Mouse (Mus musculus): ENCODE data around the gene Zdhhc12. TPM values are rescaled to one million over a fixed set of nuclear protein-coding genes. Genes with fewer than 3 reads are reported as not detected.
A peak's percentile ranks its signal among the peaks of the same experiment; 100 is the strongest.

Gene Zdhhc12
- polyA plus RNA-seq, 1 experiment from 2014 or later, result 36.3 TPM

DNA sequence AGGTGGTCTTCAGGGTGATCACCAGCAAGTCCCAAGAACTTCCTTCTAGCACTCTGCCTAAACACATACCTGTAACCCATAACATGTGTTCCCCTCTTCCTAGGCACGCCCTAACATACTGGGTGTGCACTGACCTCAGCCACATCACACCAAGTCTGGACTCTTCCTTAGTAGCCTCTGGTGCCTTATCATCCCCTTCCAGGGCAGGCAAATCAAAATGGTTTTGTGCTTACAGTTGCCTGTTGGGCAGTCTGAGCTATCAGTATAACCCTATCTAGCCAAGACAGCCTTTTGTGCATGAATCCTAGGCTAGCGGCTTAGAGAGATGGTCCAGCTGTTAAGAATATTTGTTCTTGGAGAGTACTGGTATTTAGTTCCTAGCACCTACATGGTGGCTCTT lies 18.1 kb upstream of the Zdhhc12 start:
- Histone ChIP-seq H3K36me3 (ENCODE audit: control insufficient read depth, insufficient read depth, low read length) (peaks cover 40% of the 10 kb centered on the region), H3K9ac (ENCODE audit: low read depth, low read length) (no peak overlapping the region), H3K4me3 (ENCODE audit: low read length) (no peak overlapping the region), H3K4me1 (ENCODE audit: control insufficient read depth, insufficient read depth, low read length) (no peaks in the 10 kb centered on the region), H3K4me2 (replicated peaks; ENCODE audit: low read depth, low read length) (no peak overlapping the region), H3K9me3 (ENCODE audit: control insufficient read depth, low read length) (no peaks in the 10 kb centered on the region), H3K27me3 (ENCODE audit: control insufficient read depth, insufficient read depth, low read length) (no peaks in the 10 kb centered on the region), H3K27ac (ENCODE audit: low read depth, low read length) (no peak overlapping the region)
- whole genome bisulfite sequencing, result 88% methylated on average over 2 of the region's 2 CpGs
- no peak for ATAC-seq (ENCODE audit: low FRiP score, low TSS enrichment)

DNA sequence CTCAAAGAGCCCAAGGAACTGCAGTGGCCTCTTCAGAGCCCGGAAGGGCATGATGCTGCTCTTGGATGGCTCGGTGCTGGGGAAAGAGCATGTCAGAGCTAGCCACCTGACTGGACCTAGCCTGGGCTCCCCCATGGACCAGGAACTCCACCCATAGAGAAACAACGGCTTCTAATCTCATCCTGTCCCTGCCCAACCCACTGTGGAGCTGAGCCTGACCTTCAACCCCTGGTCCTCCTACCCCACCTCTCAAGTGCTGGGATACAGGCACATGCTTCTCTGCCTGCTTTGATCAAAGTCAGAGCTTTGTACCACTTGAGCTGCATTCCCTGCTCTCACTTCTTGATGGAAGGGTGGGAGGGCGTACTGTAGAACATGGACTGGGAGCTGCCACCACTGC lies 14.8 kb upstream of the Zdhhc12 start:
- no peak for ATAC-seq (ENCODE audit: low FRiP score, low TSS enrichment)
- H3K27me3 ChIP-seq (ENCODE audit: control insufficient read depth, insufficient read depth, low read length), result no peaks in the 10 kb centered on the region
- no peak overlapping the region for H3K27ac ChIP-seq (ENCODE audit: low read depth, low read length)
- 91% methylated on average over 4 of the region's 4 CpGs for WGBS
- no peak overlapping the region for H3K4me2 ChIP-seq (replicated peaks; ENCODE audit: low read depth, low read length)
- peaks cover 49% of the 10 kb centered on the region for H3K36me3 ChIP-seq (ENCODE audit: control insufficient read depth, insufficient read depth, low read length)
- no peak overlapping the region for H3K9ac ChIP-seq (ENCODE audit: low read depth, low read length)
- H3K4me1 ChIP-seq (ENCODE audit: control insufficient read depth, insufficient read depth, low read length), result no peaks in the 10 kb centered on the region
- no peaks in the 10 kb centered on the region for H3K9me3 ChIP-seq (ENCODE audit: control insufficient read depth, low read length)
- H3K4me3 ChIP-seq (ENCODE audit: low read length), result no peak overlapping the region

DNA sequence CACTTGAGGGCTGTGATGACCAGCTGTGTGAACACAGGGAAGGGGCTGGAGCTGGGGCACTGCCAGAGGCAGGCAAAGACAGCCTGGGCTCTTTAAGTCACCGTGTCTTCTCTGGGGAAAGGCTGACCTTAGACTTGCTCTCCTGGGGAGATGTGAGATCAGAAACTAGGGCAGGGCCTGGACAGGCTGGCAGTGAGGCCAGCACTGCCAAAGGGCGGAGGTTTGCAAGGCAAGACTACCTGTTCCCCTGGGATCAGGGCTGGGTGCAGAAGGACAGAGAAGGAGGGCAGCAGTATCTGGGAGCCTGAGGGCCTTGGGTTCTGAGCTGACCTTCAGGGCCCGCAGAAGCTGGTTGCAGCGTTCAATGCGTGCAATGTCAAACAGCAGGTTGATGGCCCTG lies 14.2 kb upstream of the Zdhhc12 start:
- Histone ChIP-seq H3K4me1 (ENCODE audit: control insufficient read depth, insufficient read depth, low read length) (no peaks in the 10 kb centered on the region), H3K27me3 (ENCODE audit: control insufficient read depth, insufficient read depth, low read length) (no peaks in the 10 kb centered on the region), H3K4me2 (replicated peaks; ENCODE audit: low read depth, low read length) (no peak overlapping the region), H3K9me3 (ENCODE audit: control insufficient read depth, low read length) (no peaks in the 10 kb centered on the region), H3K9ac (ENCODE audit: low read depth, low read length) (no peak overlapping the region), H3K36me3 (ENCODE audit: control insufficient read depth, insufficient read depth, low read length) (peaks cover 52% of the 10 kb centered on the region), H3K4me3 (ENCODE audit: low read length) (no peak overlapping the region), H3K27ac (ENCODE audit: low read depth, low read length) (no peak overlapping the region)
- 97% methylated on average over 5 of the region's 5 CpGs for WGBS
- ATAC-seq (ENCODE audit: low FRiP score, low TSS enrichment), result no peak

DNA sequence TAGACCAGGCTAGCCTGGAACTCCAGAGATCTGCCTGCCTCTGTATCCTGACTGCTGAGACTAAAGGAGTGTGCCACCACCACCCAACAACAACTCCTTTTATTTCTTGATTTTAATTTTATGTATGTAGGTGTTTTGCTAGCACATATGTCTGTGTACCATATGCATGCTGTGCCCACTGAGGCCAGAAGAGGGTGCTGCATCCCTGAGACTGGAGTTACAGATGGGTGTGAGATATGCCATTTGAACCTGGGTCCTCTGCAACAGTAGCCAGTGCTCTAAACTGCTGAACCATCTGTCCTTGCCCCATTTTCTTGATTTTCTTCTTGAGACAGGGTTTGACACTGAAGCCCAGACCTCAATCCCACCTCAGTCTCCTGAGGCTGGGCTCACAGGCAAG lies 12.9 kb upstream of the Zdhhc12 start:
- H3K9ac ChIP-seq (ENCODE audit: low read depth, low read length), result no peak overlapping the region
- H3K9me3 ChIP-seq (ENCODE audit: control insufficient read depth, low read length), result no peaks in the 10 kb centered on the region
- peaks cover 58% of the 10 kb centered on the region for H3K36me3 ChIP-seq (ENCODE audit: control insufficient read depth, insufficient read depth, low read length)
- H3K4me2 ChIP-seq (replicated peaks; ENCODE audit: low read depth, low read length), result no peak overlapping the region
- H3K4me1 ChIP-seq (ENCODE audit: control insufficient read depth, insufficient read depth, low read length), result no peaks in the 10 kb centered on the region
- H3K4me3 ChIP-seq (ENCODE audit: low read length), result no peak overlapping the region
- H3K27ac ChIP-seq (ENCODE audit: low read depth, low read length), result no peak overlapping the region
- no peaks in the 10 kb centered on the region for H3K27me3 ChIP-seq (ENCODE audit: control insufficient read depth, insufficient read depth, low read length)
- ATAC-seq (ENCODE audit: low FRiP score, low TSS enrichment), result no peak

DNA sequence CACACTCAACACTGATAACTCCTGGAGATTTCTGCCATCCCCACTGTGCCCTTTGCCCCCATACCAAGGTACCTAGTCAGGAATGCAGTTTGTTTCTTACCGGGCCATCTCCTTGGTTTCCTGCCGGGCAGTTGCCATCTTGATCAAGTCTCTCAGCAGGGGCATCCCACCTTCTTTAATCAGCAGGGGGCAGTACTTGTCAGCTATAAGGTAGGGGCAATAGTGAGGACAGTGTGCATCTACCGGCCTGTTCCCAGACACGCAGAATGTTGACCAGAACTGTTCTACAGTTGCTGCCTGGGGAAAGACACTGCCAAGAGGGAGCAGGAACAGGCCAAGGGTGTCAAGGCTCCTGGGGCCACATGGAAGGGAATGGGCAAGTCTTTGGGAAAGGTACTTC lies 6.8 kb upstream of the Zdhhc12 start:
- WGBS, result 73% methylated on average over 4 of the region's 4 CpGs
- H3K4me1 ChIP-seq (ENCODE audit: control insufficient read depth, insufficient read depth, low read length), result peaks cover 1% of the 10 kb centered on the region; the same call in 1 of the 2 replicates
- peaks cover 45% of the 10 kb centered on the region for H3K36me3 ChIP-seq (ENCODE audit: control insufficient read depth, insufficient read depth, low read length)
- H3K4me3 ChIP-seq (ENCODE audit: low read length), result no peak overlapping the region
- no peak for ATAC-seq (ENCODE audit: low FRiP score, low TSS enrichment)
- H3K9me3 ChIP-seq (ENCODE audit: control insufficient read depth, low read length), result no peaks in the 10 kb centered on the region
- H3K27ac ChIP-seq (ENCODE audit: low read depth, low read length), result no peak overlapping the region
- H3K27me3 ChIP-seq (ENCODE audit: control insufficient read depth, insufficient read depth, low read length), result no peaks in the 10 kb centered on the region
- no peak overlapping the region for H3K9ac ChIP-seq (ENCODE audit: low read depth, low read length)
- H3K4me2 ChIP-seq (replicated peaks; ENCODE audit: low read depth, low read length), result no peak overlapping the region

DNA sequence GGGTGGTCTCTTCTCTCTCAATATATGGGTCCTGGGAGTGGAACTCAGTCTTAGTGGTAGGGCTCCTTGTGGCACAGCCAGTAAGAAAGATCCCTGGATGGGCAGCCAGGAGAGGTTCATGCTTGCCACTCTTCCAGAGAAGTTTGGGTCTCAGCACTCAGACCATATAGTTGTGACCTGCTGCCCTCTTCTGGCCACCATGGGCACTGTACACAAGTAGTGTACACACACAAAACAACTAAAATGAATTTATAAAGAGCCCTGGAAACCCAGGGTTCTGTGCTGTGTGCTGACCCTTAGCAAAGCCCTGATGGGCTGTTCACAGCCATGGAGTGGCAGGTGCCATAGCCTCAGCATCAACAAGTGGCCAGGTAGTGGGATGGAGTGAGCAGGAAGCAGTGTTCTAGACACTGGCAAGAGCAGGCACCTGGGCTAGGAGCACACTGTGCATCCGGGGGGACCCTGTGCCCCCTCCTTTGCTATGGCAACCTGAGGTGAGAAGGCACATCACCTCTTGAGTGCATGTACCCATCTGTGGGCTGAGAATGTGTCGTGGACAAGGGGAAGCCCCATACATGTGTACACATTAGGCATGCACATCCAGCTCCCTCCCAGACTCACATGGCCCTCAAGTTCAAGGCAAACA lies 2.6 kb upstream of the Zdhhc12 start:
- 91% methylated on average over 2 of the region's 2 CpGs for WGBS
- Histone ChIP-seq H3K4me3 (ENCODE audit: low read length) (no peak overlapping the region), H3K27me3 (ENCODE audit: control insufficient read depth, insufficient read depth, low read length) (no peaks in the 10 kb centered on the region), H3K27ac (ENCODE audit: low read depth, low read length) (no peak overlapping the region), H3K9me3 (ENCODE audit: control insufficient read depth, low read length) (no peaks in the 10 kb centered on the region), H3K9ac (ENCODE audit: low read depth, low read length) (no peak overlapping the region), H3K4me1 (ENCODE audit: control insufficient read depth, insufficient read depth, low read length) (peaks cover 14% of the 10 kb centered on the region; the same call in 1 of the 2 replicates), H3K4me2 (replicated peaks; ENCODE audit: low read depth, low read length) (no peak overlapping the region), H3K36me3 (ENCODE audit: control insufficient read depth, insufficient read depth, low read length) (peaks cover 25% of the 10 kb centered on the region)
- no peak for ATAC-seq (ENCODE audit: low FRiP score, low TSS enrichment)

DNA sequence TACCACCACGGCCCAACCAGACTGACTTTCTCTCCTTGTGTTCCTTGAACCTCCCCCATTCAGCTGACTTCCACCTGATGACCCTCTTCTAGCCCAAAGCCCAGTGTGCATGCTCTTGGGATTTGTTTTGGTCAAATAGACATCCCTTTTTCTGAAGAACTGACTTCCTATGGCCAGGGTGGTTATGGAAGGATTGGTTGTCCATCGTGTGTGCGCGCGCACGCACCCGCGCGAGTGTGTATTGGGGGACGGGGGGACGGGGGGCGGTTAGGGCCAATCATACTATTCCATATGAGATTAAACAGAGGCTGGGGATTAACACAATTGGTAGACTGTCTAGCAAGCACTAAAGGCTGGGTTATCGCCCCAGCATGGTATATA lies 750 bp upstream of the Zdhhc12 start:
- Histone ChIP-seq H3K27me3 (ENCODE audit: control insufficient read depth, insufficient read depth, low read length) (no peaks in the 10 kb centered on the region), H3K9me3 (ENCODE audit: control insufficient read depth, low read length) (no peaks in the 10 kb centered on the region), H3K27ac (ENCODE audit: low read depth, low read length) (peak overlapping the region; percentile 48), H3K36me3 (ENCODE audit: control insufficient read depth, insufficient read depth, low read length) (peaks cover 18% of the 10 kb centered on the region), H3K4me1 (ENCODE audit: control insufficient read depth, insufficient read depth, low read length) (peaks cover 14% of the 10 kb centered on the region; the same call in 1 of the 2 replicates), H3K4me2 (replicated peaks; ENCODE audit: low read depth, low read length) (peak overlapping the region; percentile 68), H3K4me3 (ENCODE audit: low read length) (peak overlapping the region; percentile 54), H3K9ac (ENCODE audit: low read depth, low read length) (peak overlapping the region; percentile 68)
- no peak for ATAC-seq (ENCODE audit: low FRiP score, low TSS enrichment)
- 2% methylated on average over 13 of the region's 13 CpGs for WGBS

DNA sequence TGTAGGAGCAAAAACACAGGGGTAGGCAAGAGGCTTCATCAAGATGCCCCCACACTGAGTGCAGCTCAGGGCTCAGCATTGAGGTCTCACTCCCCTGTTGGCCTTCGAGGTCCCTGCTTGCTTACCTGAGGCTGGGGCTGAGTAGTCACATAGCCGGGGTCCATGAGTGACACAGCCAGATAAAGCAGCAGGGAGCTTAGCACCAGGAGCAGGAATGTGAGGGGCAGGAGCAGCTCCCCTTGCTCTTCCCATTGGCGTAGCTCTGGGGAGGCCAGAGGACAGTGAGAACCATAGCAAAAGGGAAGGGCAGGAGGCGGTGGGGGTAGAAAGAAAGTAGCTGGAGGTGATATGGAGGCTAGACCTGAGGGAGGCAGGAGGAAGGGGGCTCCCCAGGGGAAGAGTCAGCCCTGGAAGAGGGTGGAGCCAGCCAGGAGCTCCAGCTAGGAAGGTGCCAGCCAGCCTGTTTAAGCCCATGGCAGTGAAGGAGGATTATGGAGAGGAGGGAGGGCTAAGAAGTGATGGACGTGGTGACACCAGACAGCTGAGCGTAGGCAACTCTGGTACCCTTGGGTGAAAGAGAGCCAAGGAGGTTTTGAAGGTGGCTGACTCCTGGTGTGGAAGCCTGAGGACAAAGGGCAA lies 1.0 kb downstream of the Zdhhc12 start:
- no peaks in the 10 kb centered on the region for H3K9me3 ChIP-seq (ENCODE audit: control insufficient read depth, low read length)
- 55% methylated on average over 6 of the region's 6 CpGs for WGBS
- peak overlapping the region; percentile 68 for H3K4me2 ChIP-seq (replicated peaks; ENCODE audit: low read depth, low read length)
- ATAC-seq (ENCODE audit: low FRiP score, low TSS enrichment), result no peak
- H3K27me3 ChIP-seq (ENCODE audit: control insufficient read depth, insufficient read depth, low read length), result no peaks in the 10 kb centered on the region
- H3K4me3 ChIP-seq (ENCODE audit: low read length), result peak overlapping the region; percentile 54
- H3K9ac ChIP-seq (ENCODE audit: low read depth, low read length), result peak overlapping the region; percentile 60; the same call in 1 of the 2 replicates
- no peak overlapping the region for H3K27ac ChIP-seq (ENCODE audit: low read depth, low read length)
- peaks cover 14% of the 10 kb centered on the region; the same call in 1 of the 2 replicates for H3K4me1 ChIP-seq (ENCODE audit: control insufficient read depth, insufficient read depth, low read length)
- peaks cover 13% of the 10 kb centered on the region for H3K36me3 ChIP-seq (ENCODE audit: control insufficient read depth, insufficient read depth, low read length)

DNA sequence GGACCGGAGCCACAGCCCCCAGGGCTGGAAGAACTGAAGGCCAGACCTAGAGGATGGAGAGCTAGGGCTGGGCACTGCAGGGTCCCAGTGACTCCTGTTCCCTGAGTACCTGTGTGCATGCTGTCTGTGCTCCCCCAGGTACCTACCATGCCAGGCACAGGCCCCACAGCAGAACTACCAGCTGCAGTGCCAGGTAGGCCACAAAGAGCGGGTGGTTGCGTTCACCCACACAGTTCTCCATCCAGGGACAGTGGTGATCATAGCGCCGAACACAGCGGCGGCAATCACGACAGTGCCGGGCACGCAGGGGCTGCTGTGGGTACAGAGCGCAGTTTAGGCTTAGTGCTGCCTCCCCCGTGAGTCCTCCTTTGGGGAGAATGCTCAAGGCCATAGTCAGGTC lies 1.9 kb downstream of the Zdhhc12 start:
- H3K36me3 ChIP-seq (ENCODE audit: control insufficient read depth, insufficient read depth, low read length), result peaks cover 13% of the 10 kb centered on the region

More for the DNA sequence above, 1.9 kb downstream of the Zdhhc12 start:
- Histone ChIP-seq H3K4me1 (ENCODE audit: control insufficient read depth, insufficient read depth, low read length) (peaks cover 14% of the 10 kb centered on the region; the same call in 1 of the 2 replicates), H3K4me2 (replicated peaks; ENCODE audit: low read depth, low read length) (no peak overlapping the region), H3K9me3 (ENCODE audit: control insufficient read depth, low read length) (no peaks in the 10 kb centered on the region), H3K27ac (ENCODE audit: low read depth, low read length) (no peak overlapping the region), H3K9ac (ENCODE audit: low read depth, low read length) (no peak overlapping the region), H3K4me3 (ENCODE audit: low read length) (no peak overlapping the region), H3K27me3 (ENCODE audit: control insufficient read depth, insufficient read depth, low read length) (no peaks in the 10 kb centered on the region)
- 98% methylated on average over 12 of the region's 12 CpGs for WGBS
- ATAC-seq (ENCODE audit: low FRiP score, low TSS enrichment), result no peak

All from kidney, embryonic 14.5 days (tissue).